Mouse (Mus musculus): ENCODE results near the gene Tmem184b. TPM values are rescaled to one million over a fixed set of nuclear protein-coding genes. Genes with fewer than 3 reads are reported as not detected.

The Tmem184b gene
- polyA plus RNA-seq, 1 experiment from 2014 or later = 30.0 TPM

DNA sequence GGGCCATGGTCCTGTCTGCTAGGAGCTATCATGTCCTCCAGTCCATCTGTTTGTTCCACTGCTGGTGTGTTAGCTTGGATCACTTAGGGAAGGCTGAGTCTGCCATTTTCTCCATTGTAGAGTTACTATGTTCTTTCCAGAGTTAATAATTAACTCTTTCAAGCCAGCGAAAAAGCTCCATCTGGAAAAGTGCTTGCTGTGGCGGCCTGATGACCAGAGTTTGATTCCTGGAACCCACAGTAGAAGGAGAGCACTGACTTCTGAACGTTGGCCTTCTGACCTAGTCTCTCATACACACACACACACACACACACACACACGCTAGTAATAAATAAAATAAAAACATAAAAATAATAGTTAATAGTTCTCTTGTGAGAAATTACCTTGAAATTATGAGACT, 58.7 kb downstream of the Tmem184b start:
- DNase-seq (ENCODE audit: low spot score) = no peak

DNA sequence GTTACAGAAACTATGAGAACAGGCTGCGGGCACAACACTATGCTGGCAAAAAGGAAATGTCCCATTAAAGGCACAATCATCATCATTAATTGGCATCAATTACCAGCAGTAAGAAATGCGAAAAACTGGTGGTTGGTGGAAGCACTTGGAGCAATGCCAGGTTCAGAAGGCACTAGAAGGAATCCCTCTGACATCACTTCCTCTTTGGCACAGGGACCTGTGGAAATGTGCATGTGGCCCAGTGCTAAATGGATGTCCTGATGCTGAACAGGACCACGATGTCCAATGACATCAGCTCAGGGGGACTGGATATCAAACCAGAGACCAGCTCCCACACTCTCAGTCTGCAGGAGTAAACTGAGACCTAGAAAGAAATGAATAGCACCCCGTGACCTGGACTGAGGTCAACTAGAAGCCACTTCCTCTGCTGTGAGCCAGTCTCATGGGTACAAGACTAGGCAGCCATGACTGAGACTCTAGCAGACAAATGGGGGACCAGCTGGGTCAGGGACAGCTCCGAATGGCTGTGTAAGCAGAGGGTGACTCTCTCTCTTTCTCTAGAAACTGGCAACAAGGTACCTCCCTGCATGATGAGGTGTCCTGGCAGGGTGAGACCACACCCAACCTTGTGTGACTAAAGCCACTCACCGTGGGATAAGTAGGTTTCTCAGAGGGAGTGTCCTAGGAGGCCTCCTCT, 60.6 kb downstream of the Tmem184b start:
- no peak for DNase-seq (ENCODE audit: low spot score)

DNA sequence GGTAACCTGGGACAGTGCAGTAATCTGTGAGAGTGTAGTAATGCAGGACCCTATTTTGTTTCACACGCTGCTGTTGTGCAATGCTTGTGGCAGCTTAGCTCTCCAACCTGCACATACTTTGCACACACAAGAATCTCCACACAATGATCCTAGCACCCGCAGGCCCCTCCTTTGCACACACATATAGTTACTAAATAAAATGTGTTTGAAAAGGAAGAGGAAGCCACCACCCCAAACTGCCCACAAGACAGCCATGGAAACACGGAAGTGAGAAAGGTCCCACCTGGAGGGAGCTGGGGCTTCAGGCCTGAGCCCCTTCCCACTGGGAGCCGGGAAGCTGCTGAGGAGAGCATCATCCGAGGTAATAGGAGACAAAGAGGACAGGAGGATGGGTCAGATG, 64.4 kb downstream of the Tmem184b start:
- DNase-seq (ENCODE audit: low spot score) = no peak

DNA sequence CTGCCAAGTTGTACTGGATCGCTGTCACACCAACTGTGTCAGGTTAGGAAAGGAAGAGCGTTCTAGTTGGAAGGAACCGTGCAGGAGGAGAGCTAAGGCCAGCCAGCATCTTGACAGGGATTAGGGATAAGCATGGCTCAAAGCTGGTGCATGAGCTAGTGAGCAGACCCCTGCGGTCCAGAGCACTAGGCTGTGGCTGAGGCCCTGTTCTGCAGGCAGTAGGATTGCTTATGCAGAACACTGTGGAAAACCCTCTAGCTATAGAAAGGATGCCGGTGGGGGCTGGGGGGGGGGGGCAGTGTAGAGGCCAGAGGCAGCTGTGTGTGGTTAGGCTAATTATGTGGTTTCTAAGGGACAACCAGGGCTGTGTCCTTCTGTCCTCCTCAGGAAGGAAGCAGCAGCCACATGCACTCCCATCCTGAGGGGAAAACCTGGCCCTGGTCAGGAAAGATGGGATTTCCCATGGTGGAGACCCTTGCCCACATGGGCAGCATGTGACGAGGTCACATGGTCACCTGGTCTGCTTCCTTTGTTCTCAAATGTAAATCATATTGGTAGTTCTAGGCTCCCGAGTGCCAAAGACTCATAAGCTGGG, 68.2 kb downstream of the Tmem184b start:
- no peak for DNase-seq (ENCODE audit: low spot score)

DNA sequence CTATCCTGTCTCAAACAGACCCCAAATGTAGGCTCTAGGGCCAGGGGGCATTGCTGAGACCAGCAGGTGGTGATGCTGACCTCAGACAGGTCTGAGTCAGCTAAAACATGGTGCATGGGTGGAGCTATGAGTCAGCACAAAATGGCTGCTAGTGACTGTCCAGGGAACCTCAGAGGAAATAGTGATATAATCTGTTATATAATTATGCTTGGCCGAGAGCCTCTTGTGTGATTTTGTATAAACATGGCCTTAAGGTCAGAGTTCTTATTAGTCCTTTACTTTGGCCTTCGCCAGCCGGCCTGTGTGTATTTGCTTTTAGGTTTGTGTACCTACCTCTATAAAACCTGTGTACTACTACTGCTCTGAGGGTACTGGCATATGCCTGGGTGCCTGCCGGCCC, 70.0 kb downstream of the Tmem184b start:
- no peak for DNase-seq (ENCODE audit: low spot score)

DNA sequence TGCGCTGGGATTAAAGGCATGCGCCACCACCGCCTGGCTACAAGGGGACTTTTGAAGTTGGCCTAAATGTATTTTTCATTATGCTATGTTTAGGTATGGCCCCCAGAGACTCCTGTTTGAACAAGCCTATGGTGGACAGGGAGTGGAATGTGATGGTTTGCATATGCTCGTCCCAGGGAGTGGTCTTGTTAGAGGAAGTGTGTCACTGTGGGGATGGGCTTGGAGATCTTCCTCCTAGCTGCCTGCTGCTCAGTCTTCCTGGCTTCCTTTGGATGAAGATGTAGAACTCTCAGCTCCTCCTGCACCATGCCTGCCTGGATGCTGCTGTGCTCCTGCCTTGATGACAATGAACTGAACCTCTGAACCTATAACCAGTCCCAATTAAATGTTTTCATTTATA, 72.8 kb downstream of the Tmem184b start:
- no peak for DNase-seq (ENCODE audit: low spot score)

DNA sequence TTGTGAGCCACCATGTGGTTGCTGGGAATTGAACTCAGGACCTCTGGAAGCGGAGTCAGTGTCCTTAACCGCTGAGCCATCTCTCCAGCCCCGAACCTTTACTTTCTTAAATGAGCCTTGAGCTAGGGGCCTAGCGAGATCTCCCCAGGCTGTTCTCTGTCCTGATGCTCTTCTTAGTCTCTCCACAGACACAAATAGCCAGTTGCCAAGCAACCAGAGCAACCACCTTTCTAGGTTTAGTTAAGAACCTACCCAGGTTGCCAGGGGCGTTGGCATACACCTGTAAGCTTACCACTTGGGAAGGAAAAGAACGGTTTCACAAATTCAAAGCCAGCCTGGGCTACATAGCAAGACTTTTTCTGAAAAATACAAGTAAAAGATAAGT, 73.4 kb downstream of the Tmem184b start:
- DNase-seq (ENCODE audit: low spot score) = peak; percentile 12

DNA sequence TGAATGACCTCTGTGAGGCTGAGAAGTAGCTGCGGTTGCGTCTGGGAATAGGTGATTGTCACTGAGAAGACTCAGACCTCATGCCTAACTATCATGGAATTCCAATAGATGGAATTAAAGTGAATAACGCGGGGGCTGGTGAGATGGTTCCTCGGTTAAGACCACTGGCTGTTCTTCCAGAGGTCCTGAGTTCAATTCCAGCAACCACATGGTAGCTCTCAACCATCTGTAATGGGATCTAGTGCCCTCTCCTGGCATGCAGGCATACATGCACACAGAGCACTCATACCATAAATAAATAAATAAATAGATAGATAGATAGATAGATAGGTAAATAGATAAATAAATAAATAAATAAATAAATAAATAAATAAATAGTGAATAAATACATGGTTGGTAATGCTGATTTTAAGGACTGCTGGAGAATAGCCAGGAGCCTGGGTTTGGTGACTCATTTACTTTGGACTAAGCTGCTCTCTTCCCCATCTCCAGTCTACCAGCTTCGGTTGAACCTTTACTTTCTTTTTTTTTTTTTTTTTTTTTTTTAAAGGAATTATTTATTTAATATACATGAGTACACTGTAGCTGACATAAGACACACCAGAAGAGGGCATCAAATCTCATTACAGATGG, 73.9 kb downstream of the Tmem184b start:
- no peak for DNase-seq (ENCODE audit: low spot score)

DNA sequence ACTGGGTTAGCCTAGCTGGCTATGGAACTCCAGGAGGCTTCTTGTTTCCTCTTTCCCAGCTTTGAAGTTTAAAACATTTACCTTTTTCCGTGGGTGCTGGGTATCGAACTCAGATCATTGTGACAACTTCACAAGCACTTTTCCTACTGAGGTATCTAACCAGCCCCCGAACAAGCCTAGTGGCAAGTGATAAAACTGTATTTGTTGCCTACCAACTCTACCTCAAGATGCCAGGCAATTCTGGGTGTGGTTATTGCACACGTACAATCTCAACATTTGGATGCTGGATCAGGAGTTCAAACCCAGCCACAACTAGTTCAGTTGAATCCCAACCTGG, 74.5 kb downstream of the Tmem184b start:
- peak; percentile 46 for DNase-seq (ENCODE audit: low spot score)

DNA sequence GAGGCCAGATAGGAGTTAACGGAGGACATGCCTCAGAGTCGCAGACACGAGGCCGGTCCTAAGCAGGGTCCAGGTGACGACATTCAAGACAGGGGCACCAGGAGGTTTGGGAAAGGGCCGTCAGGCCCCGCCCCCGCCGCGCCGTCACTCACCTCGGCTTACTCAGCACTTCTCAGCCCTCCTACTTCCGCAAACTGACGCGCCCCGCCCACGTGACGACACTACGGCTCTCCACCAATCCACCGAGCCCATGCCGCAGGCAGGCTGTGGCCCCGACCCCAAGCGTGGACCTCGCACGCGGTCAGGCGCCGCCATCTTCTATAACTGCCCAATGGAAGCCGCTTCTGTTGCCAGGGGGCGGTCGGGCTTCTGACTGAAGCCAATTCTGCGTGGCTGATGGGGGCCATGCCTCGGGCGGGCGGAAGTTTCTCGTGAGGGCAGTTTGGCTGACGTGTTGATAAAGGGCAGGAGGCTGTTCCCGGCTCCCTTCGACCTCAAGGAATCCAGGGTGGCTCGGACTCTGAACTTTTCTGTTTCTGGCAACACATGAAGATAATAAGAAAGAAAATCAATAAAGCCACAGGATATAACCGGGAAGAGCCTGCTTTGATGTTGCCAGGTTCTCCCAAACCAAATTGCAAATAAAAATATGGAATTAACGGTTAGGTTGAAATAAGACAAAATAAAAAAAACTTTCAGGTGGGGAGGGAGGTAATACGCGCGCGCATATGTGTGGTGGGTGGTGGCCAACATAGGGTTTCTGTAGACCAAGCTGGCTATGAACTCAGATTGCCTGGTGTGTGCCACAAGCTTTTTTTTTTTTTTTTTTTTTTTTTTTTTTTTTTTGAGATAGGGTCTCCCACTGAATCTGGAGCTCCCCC, 75.1 kb downstream of the Tmem184b start, which contains the start of gene Pla2g6:
Gene Pla2g6, minus strand, starts transcription at position 333 of the 881 bp plus-strand sequence.
- DNase-seq (ENCODE audit: low spot score) = peak; percentile 96

DNA sequence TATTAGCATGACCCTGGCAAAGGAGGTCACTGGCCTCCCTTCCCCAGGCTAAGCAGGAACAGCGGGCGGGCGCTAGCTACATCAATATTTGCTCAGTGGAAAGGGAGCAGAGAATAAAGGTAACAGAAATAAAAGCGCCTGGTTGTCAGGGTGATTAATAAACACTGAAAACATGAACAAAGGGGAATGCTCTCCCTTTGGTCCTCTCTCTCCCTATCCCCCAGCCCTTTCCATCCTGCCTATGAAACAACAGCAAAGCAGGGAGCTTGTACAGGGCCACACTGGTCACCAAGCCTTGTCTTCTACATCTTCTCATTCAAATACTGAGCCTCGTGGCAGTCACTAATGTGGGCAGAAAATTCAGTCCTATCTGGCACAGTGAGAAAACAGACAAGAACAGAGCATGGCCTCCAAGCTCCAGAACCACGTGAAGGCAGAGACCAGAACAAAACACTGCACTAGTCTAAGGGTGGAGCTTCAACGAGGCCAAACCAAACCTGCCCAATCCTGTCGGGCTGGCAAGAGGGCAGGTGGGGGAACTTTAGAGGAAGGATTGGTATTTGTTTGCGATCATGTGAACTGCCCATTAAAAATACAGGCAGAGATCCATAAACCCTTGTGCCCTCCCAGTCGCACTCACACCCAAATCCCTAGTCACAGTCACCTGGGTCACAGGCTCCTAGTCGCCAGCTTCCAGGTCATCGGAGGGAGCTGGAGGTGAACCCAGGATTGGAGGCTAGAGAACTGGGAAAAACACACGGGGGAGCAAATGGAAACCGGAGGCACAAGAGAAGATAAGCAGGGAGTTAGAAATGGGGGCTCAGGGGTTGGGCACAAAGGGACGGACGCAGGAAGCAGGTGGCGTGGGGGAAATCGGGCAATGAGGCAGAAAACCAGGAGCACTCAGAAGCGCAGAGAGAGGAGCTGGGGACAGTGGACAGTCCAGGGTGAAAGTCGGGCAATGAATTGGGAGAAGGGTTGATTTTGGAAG, 76.1 kb downstream of the Tmem184b start:
- DNase-seq (ENCODE audit: low spot score) = peak; percentile 47

DNA sequence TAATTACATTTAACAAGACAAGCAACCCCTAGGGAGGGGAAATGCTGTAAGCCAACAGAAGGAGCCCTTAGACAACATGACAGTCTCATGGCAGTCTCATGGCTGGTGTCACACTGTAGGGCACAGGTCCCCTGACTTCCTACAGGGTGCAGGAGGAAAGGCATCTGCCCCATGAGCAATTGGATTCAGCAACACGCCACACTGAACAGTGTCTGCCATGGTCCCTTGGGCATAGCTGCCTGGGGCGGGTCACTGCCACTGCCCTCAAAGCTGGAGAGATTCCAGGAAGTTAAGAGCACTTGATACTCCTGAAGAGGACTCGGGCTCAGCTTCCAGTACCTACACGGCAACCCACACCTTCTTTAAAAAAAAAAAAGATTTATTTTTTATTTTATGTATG, 77.1 kb downstream of the Tmem184b start:
- peak; percentile 17 for DNase-seq (ENCODE audit: low spot score)

DNA sequence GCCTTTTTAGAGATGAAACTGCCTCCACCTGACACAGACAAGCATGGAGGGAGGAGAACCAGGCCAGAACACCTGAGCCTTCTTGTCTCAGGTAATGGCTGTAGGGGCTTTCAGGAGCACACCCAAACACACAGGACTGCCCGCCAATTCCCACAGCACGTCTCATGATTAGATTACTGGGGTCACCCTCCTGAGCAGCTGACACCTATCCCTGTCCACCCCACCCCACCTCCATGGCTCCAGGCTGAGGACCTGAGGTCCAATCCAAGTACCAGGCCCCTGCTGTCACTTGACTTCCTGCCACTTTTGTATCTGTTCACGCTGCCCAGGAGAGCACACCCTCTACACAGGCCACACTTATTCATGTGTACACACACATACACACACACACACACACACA, 77.6 kb downstream of the Tmem184b start:
- DNase-seq (ENCODE audit: low spot score) = peak; percentile 2

DNA sequence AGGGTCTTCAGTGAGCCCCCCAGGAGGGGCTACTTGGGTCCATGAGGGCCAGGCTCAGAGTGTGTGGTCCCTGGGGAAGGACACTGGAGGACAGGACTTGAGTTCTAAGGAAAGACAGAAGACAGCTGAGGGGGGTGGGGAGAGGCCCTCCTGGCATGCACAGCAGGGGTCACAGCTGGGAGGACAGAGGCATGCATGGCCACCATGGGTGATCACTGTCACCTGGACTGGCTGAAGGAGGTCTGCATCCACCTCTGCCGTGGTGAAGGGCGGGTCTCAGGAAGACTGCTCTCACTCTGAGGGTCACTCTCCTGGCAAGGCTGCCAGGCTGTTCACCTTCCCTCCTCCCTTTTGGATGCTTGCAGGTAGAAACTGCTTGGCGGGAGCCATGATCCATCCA, 79.0 kb downstream of the Tmem184b start:
- peak; percentile 3 for DNase-seq (ENCODE audit: low spot score)

DNA sequence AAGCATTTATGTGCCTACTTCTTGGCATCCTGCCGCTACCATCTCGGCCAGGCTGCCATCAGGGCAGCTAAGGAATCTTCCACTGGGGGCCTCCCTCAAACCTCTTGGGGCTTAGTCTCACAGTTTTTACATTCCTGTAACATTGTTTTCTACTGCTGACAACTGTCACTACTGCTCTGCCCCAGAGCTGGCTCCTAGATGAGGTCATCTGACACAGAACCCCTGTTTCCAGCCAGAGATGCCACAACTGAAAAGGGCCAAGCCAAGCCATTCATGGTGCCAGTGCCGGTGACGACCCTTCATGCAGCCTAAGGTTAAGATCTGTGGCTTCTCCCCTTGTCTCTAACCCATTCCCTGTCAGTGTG, 79.6 kb downstream of the Tmem184b start:
- DNase-seq (ENCODE audit: low spot score) = no peak

DNA sequence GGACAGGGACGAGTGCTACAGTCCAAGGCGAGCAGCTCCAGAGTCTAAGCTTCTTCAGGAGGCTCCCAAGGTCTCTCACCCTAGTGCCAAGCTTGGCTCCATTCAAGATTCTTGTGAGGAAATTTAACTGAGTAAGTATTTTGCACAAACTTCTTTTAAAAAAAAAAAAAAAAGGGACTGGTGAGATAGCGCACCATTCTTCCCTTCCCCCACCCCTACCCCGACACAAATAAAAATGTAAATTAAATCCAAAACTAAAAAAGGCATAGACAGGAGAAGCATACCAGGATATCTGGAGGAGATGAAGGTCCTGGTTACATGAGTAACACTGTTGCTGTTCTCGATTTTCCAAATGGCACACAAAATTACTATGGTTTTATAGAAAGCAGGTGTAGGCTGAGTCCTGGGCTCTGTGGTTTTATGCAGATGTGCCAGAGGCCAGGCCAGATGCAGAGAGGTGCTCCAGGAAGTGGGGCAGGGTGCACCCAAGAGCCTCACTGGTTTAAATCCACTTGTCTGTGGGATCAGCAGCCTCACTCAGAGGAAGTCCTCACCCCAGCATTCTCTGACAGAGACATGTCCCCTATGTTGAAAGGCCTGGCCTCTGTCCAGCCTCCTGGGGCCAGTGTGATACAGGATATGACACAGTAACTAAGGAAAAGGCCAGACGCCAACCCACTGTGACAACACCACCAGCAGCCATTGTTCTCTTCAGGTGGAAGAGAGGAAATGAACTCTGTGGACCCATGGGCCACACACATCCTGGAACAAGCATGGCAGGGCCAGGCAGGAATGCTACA, 80.2 kb downstream of the Tmem184b start:
- DNase-seq (ENCODE audit: low spot score) = peak; percentile 90

DNA sequence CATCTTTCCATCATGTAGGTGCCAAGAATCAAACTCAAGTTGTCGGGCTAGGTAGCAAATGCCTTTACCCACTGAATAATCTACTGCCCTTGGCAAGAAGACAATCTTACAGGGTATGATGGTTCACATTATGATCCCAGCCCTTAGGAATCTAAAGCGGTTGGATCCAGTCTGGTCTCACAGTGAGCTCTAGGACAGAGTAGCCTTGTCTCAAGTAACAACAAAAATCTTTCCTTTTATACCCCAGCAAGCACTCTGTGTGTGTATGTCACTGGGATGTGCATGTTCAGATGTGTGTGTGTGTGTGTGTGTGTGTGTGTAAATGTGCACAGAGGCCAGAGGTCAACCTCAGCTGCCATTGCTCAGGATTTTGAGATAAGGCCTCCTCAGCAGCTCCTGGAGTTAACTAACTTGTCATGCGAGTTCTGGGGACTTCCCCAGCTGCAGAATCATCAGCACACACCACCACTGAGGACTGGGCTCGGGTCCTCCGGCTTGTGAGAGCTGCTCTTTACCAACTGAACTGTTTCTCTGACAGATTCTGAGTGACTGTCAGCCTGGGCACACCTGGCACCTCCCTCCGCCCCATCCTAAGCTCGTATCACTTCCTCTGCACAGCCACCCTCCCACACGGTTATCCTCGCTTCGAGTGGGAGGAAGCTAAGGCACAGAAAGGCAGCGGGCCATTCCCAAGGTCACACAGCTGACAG, 80.9 kb downstream of the Tmem184b start:
- peak; percentile 88 for DNase-seq (ENCODE audit: low spot score)

DNA sequence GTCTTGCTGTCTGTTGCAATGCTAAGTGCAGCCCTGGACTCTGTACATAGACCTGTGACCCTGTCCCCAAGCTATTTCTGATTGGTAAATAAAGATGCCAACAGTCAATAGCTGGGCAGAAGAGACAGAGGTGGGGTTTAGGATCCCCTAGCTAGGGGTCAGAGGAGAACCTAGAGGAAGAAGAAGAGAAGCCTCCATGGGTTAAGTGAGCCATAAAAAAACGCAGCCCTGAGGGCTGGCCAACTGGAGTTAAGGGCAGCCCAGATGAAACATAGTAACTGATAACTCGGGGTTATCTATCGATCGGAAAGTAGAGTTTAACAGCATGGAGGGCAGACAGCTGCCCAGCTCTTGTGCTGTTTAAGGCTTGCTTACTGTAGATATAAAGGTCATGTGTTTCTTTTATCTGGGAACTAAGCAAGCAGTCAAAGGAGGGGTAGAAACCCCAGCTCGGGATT, 81.6 kb downstream of the Tmem184b start:
- no peak for DNase-seq (ENCODE audit: low spot score)

DNA sequence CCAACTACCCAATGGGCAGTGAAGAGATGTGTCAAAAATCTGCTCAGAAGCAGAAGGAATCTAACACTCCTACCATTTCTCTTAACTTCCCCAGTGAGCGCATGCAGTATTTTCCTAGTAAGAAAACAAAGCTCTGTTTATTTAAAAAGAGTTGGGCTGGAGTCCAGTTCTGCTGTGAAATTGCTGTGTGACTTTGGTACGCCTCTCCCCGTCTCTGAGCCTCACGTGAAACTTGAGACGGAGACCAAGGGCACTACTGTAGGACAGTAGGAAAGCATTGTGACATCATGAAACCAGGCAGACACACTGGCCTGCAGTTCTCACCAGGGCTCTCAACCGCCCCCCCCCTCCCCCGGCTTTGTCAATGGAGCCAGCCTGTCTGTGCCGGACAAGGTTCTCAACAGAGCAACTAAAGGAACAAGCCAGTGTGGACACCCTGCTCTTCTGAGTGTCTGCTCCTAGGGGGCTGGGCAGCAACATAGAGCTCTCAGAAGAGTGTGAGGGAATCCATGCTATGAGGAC, 89.5 kb downstream of the Tmem184b start:
- DNase-seq (ENCODE audit: low spot score) = no peak
